Mouse (Mus musculus) MEL (cell line): ENCODE measurements around the gene Ambn. TPM values are rescaled to one million over a fixed set of nuclear protein-coding genes. Genes with fewer than 3 reads are reported as not detected.

Experiments used
- DNase-seq: peaks from one replicate; pipeline ENCODE4 v3.0.0; 2011; ENCODE audit warnings: low read depth, low spot score
- H3K27ac ChIP-seq: 2 replicates; pipeline ENCODE4 v1.5.1; 2012; ENCODE audit warnings: low read depth, mild to moderate bottlenecking, control low read depth, low read length, moderate library complexity; ENCODE audit not compliant: control insufficient read depth
- H3K27me3 ChIP-seq, 2 experiments: fragments of 150-350 bp in 1 of 2; sonication (generic) in 1 of 2; 2 replicates each; pipeline ENCODE4 v1.6.1; 2012; ENCODE audit warnings: low read length in 2 of 2, mild to moderate bottlenecking in 2 of 2, improper control_type of control experiment in 1 of 2, moderate library complexity in 1 of 2; ENCODE audit not compliant: insufficient read depth in 2 of 2, control insufficient read depth in 1 of 2
- H3K36me3 ChIP-seq, 2 experiments: 2 replicates each; pipeline ENCODE4 v1.6.1; 2012 to 2014; ENCODE audit warnings: low read length in 2 of 2, improper control_type of control experiment in 1 of 2, inconsistent platforms in 1 of 2, mild to moderate bottlenecking in 1 of 2; ENCODE audit not compliant: insufficient read depth in 2 of 2, control insufficient read depth in 1 of 2
- H3K4me1 ChIP-seq, 2 experiments: fragments of 150-350 bp in 1 of 2; sonication (generic) in 1 of 2; 2 replicates each; pipeline ENCODE4 v1.6.1; 2012; ENCODE audit warnings: low read length in 2 of 2, improper control_type of control experiment in 1 of 2, mild to moderate bottlenecking in 1 of 2; ENCODE audit not compliant: insufficient read depth in 2 of 2, control insufficient read depth in 1 of 2
- H3K4me3 ChIP-seq, 2 experiments: fragments of 150-350 bp in 1 of 2; sonication (generic) in 1 of 2; 2 replicates each; pipeline ENCODE4 v1.5.1; 2012; ENCODE audit warnings: low read depth in 2 of 2, low read length in 2 of 2, mild to moderate bottlenecking in 2 of 2, moderate library complexity in 2 of 2, control low read depth in 1 of 2, improper control_type of control experiment in 1 of 2; ENCODE audit not compliant: control insufficient read depth in 1 of 2, insufficient read depth in 1 of 2
- H3K79me2 ChIP-seq: 2 replicates; pipeline ENCODE4 v1.6.1; 2012; ENCODE audit warnings: mild to moderate bottlenecking, low read length, moderate library complexity; ENCODE audit not compliant: control insufficient read depth, poor library complexity, insufficient read depth
- H3K9ac ChIP-seq: 2 replicates; pipeline ENCODE4 v1.6.1; 2012; ENCODE audit warnings: low read depth, mild to moderate bottlenecking, control low read depth, low read length, moderate library complexity; ENCODE audit not compliant: control insufficient read depth, poor library complexity, severe bottlenecking
- H3K9me3 ChIP-seq: fragments of 150-350 bp; sonication (generic); replicated peaks from 2 replicates; pipeline ENCODE4 v1.6.1; 2012; ENCODE audit warnings: mild to moderate bottlenecking, low read length, improper control_type of control experiment, moderate library complexity; ENCODE audit not compliant: insufficient read depth
- BHLHE40 ChIP-seq: IDR thresholded peaks from 2 replicates; pipeline ENCODE4 v1.6.1; 2012; ENCODE audit warnings: low read depth, mild to moderate bottlenecking, inconsistent platforms, low read length, improper control_type of control experiment, borderline replicate concordance
- CHD1 ChIP-seq: IDR thresholded peaks from 2 replicates; pipeline ENCODE4 v1.6.1; 2012; ENCODE audit warnings: low read depth, mild to moderate bottlenecking, inconsistent platforms, low read length, improper control_type of control experiment
- CHD2 ChIP-seq: IDR thresholded peaks from 2 replicates; pipeline ENCODE4 v1.6.1; 2011; ENCODE audit warnings: low read length, improper control_type of control experiment
- CTCF ChIP-seq, 3 experiments: IDR thresholded peaks in 2 of 3; conservative IDR thresholded peaks in 1 of 3; 2 replicates each; pipeline ENCODE4 v1.5.1; 2011 to 2012; ENCODE audit warnings: low read length in 3 of 3, low read depth in 2 of 3, mild to moderate bottlenecking in 2 of 3, improper control_type of control experiment in 1 of 3, inconsistent platforms in 1 of 3, mixed read lengths in 1 of 3, moderate library complexity in 1 of 3; ENCODE audit not compliant: control insufficient read depth in 1 of 3, insufficient read depth in 1 of 3, poor library complexity in 1 of 3, severe bottlenecking in 1 of 3
- ELF1 ChIP-seq: IDR thresholded peaks from 2 replicates; pipeline ENCODE4 v1.6.1; 2014; ENCODE audit warnings: low read depth, mild to moderate bottlenecking, inconsistent platforms, low read length, improper control_type of control experiment, moderate library complexity
- EP300 ChIP-seq, 2 experiments: IDR thresholded peaks; 2 replicates each; pipeline ENCODE4 v1.6.1; 2011; ENCODE audit warnings: improper control_type of control experiment in 2 of 2, low read length in 2 of 2, low read depth in 1 of 2, mild to moderate bottlenecking in 1 of 2
- ETS1 ChIP-seq: IDR thresholded peaks from 2 replicates; pipeline ENCODE4 v1.6.1; 2012; ENCODE audit warnings: low read depth, mild to moderate bottlenecking, inconsistent platforms, low read length, improper control_type of control experiment, moderate library complexity
- GABPA ChIP-seq: IDR thresholded peaks from 2 replicates; pipeline ENCODE4 v1.6.1; 2012; ENCODE audit warnings: low read depth, mild to moderate bottlenecking, inconsistent platforms, low read length, improper control_type of control experiment, moderate library complexity
- JUND ChIP-seq: IDR thresholded peaks from 2 replicates; pipeline ENCODE4 v1.6.1; 2011; ENCODE audit warnings: low read depth, mild to moderate bottlenecking, improper control_type of control experiment, low read length
- KAT2A ChIP-seq: conservative IDR thresholded peaks from 2 replicates; pipeline ENCODE4 v1.6.1; 2012; ENCODE audit warnings: low read depth, low read length, improper control_type of control experiment, inconsistent platforms
- MEF2A ChIP-seq: IDR thresholded peaks from 2 replicates; pipeline ENCODE4 v1.6.1; 2014; ENCODE audit warnings: low read depth, mild to moderate bottlenecking, inconsistent platforms, low read length, improper control_type of control experiment; ENCODE audit not compliant: poor library complexity, insufficient replicate concordance, severe bottlenecking; ENCODE audit errors: extremely low read depth
- NELFE ChIP-seq: IDR thresholded peaks from 2 replicates; pipeline ENCODE4 v1.6.1; 2011; ENCODE audit warnings: low read depth, low read length, improper control_type of control experiment
- NRF1 ChIP-seq: IDR thresholded peaks from 2 replicates; pipeline ENCODE4 v1.6.1; 2014; ENCODE audit warnings: low read depth, mild to moderate bottlenecking, inconsistent platforms, low read length, improper control_type of control experiment, moderate library complexity; ENCODE audit not compliant: poor library complexity, insufficient read depth, severe bottlenecking
- POLR2A ChIP-seq, 2 experiments: IDR thresholded peaks; 2 replicates each; pipeline ENCODE4 v1.6.1; 2011 to 2012; ENCODE audit warnings: low read length in 2 of 2, mild to moderate bottlenecking in 2 of 2, control low read depth in 1 of 2, improper control_type of control experiment in 1 of 2, low read depth in 1 of 2, moderate library complexity in 1 of 2; ENCODE audit not compliant: control insufficient read depth in 1 of 2, insufficient read depth in 1 of 2, poor library complexity in 1 of 2
- POLR2AphosphoS5 ChIP-seq: IDR thresholded peaks from 2 replicates; pipeline ENCODE4 v1.6.1; 2012; ENCODE audit warnings: low read depth, borderline replicate concordance, mild to moderate bottlenecking, inconsistent platforms, low read length, moderate library complexity, mixed read lengths
- RCOR1 ChIP-seq: IDR thresholded peaks from 2 replicates; pipeline ENCODE4 v1.6.1; 2012; ENCODE audit warnings: low read depth, mild to moderate bottlenecking, inconsistent platforms, low read length, improper control_type of control experiment
- SIN3A ChIP-seq: IDR thresholded peaks from 2 replicates; pipeline ENCODE4 v1.6.1; 2012; ENCODE audit warnings: low read length, improper control_type of control experiment, inconsistent platforms
- SMC3 ChIP-seq: IDR thresholded peaks from 2 replicates; pipeline ENCODE4 v1.6.1; 2011; ENCODE audit warnings: low read depth, low read length, improper control_type of control experiment
- TAL1 ChIP-seq: IDR thresholded peaks from 2 replicates; pipeline ENCODE4 v1.6.1; 2012; ENCODE audit warnings: mild to moderate bottlenecking, inconsistent platforms, low read length, moderate library complexity, mixed read lengths
- TBP ChIP-seq: IDR thresholded peaks from 2 replicates; pipeline ENCODE4 v1.8.0; 2011; ENCODE audit warnings: low read depth, low read length, improper control_type of control experiment
- ZC3H11A ChIP-seq: IDR thresholded peaks from 2 replicates; pipeline ENCODE4 v1.6.1; 2012; ENCODE audit warnings: low read depth, mild to moderate bottlenecking, inconsistent platforms, low read length, improper control_type of control experiment
- ZNF384 ChIP-seq: IDR thresholded peaks from 2 replicates; pipeline ENCODE4 v1.6.1; 2012; ENCODE audit warnings: low read depth, mild to moderate bottlenecking, inconsistent platforms, low read length, improper control_type of control experiment
- polyA plus RNA-seq, 2 experiments: library from polyadenylated mRNA; stranded (reverse) in 1 of 2; unstranded in 1 of 2; fragments of >175 nt in 1 of 2; fragments of >200 nt in 1 of 2; gene quantifications; 2 replicates each; pipeline versions ENCODE4 v1.2.1 to v1.2.4; 2012; ENCODE audit warnings: low replicate concordance in 2 of 2, low read depth in 1 of 2; ENCODE audit not compliant: insufficient read length in 2 of 2, insufficient read depth in 1 of 2, missing spikeins in 1 of 2
- total RNA-seq: library from RNA; depleted of rRNA; stranded (reverse); fragments of 300-350 nt; gene quantifications from 2 replicates; pipeline ENCODE4 v1.2.3, GENCODE M21; 2012

Ambn gene
- total and polyA plus RNA-seq, 3 experiments = not detected

GRCm38 (mm10) chr5:88426753-88427152 is 29.0 kb upstream of the Ambn start:
- Histone ChIP-seq H3K36me3 (no peaks in the 10 kb centered on the region), H3K4me3 (no peak overlapping the region), H3K4me1 (no peaks in the 10 kb centered on the region), H3K27ac (no peak overlapping the region), H3K9ac (no peak overlapping the region), H3K79me2 (no peaks in the 10 kb centered on the region), H3K9me3 (no peaks in the 10 kb centered on the region), H3K27me3 (no peaks in the 10 kb centered on the region)
- no peak for DNase-seq
- no peak for TF ChIP-seq TAL1
- no peak for TF ChIP-seq CTCF (IDR thresholded peaks at IDR 0.05 in 2 of 3, conservative IDR thresholded peaks at IDR 0.05 in 1 of 3; ENCODE audit: control insufficient read depth in 1 of 3, insufficient read depth in 1 of 3, low read depth in 2 of 3, low read length in 3 of 3, poor library complexity in 1 of 3, severe bottlenecking in 1 of 3)
- no peak for TF ChIP-seq TBP
- TF ChIP-seq ELF1 = no peak
- TF ChIP-seq CHD1 = no peak
- TF ChIP-seq ZC3H11A = no peak
- TF ChIP-seq CHD2 = no peak
- TF ChIP-seq MEF2A = no peak
- no peak for TF ChIP-seq NELFE
- TF ChIP-seq KAT2A = no peak
- TF ChIP-seq ZNF384 = no peak
- TF ChIP-seq RCOR1 = no peak
- TF ChIP-seq, all 39 proteins: peak for 0

DNA sequence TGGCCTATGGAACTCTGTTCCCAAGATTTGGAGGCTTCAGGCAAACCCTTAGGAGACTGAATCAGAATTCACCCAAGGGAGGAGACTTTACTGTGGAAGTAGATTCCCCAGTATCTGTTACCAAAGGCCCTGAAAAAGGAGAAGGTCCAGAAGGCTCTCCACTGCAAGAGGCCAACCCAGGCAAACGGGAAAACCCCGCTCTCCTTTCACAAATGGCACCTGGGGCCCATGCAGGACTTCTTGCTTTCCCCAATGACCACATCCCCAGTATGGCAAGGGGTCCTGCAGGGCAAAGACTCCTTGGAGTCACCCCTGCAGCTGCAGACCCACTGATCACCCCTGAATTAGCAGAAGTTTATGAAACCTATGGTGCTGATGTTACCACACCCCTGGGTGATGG is 11.7 kb downstream of the Ambn start:
- Histone ChIP-seq H3K9me3 (no peaks in the 10 kb centered on the region), H3K9ac (no peak overlapping the region), H3K27ac (no peak overlapping the region), H3K27me3 (no peaks in the 10 kb centered on the region; a peak in 1 of 4 replicates), H3K4me1 (no peaks in the 10 kb centered on the region), H3K36me3 (no peaks in the 10 kb centered on the region), H3K79me2 (no peaks in the 10 kb centered on the region)
- TF ChIP-seq NRF1 = no peak
- TF ChIP-seq SIN3A = no peak
- no peak for TF ChIP-seq ETS1
- no peak for TF ChIP-seq EP300 (IDR thresholded peaks at IDR 0.05; ENCODE audit: low read depth in 1 of 2, low read length in 2 of 2)
- no peak for TF ChIP-seq JUND
- TF ChIP-seq TBP = no peak
- no peak for TF ChIP-seq SMC3
- TF ChIP-seq ELF1 = no peak
- no peak for TF ChIP-seq BHLHE40
- no peak for TF ChIP-seq ZC3H11A
- no peak for TF ChIP-seq CTCF (IDR thresholded peaks at IDR 0.05 in 2 of 3, conservative IDR thresholded peaks at IDR 0.05 in 1 of 3; ENCODE audit: control insufficient read depth in 1 of 3, insufficient read depth in 1 of 3, low read depth in 2 of 3, low read length in 3 of 3, poor library complexity in 1 of 3, severe bottlenecking in 1 of 3)
- TF ChIP-seq GABPA = no peak
- TF ChIP-seq POLR2AphosphoS5 = no peak
- TF ChIP-seq POLR2A (IDR thresholded peaks at IDR 0.05; ENCODE audit: control insufficient read depth in 1 of 2, insufficient read depth in 1 of 2, low read depth in 1 of 2, low read length in 2 of 2, poor library complexity in 1 of 2) = no peak
- TF ChIP-seq, all 39 proteins: peak for 0
- no peak overlapping the region for H3K4me3 ChIP-seq
- DNase-seq = no peak
